Mouse (Mus musculus): ENCODE measurements around the gene Pde5a.
A peak's percentile ranks its signal among the peaks of the same experiment; 100 is the strongest.

DNA sequence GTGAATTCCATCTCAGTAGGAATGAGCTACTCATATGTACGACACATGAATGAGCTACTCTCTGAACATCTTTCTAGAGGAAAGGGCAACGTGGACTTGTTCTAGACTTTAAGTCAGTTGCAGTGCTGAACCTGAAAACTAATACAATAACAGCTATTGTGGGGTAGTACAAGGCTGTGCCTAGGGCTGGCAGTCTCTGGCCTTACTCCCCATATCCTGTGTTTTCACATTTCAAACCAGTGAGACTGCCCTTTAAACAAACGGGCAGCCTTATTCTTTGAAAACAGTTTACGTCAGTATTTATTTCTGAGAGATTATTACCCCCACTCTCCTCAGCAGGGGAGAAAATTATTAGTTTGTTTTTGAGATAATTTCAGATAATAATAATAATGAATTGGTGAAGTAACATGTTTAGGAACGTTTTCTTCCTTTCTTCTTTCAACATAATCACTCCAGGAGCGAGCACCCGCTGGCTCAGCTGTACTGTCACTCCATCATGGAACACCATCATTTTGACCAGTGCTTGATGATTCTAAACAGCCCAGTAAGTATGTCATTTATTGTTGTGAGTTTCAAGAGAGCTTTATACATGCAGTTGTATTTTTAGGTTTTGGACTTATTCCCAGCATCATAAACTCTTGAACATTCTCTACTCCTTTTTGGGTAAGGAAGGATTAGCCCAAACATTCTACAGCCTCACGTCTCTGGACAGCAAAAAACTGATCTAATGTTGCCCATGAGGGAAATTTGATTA is 106.5 kb downstream of the Pde5a start:
- TF ChIP-seq CTCF (IDR thresholded peaks at IDR 0.05; ENCODE audit: low read depth) (no peak), EP300 (optimal IDR thresholded peaks at IDR 0.05) (peak; percentile 43)
